Mouse (Mus musculus): Measurements from ENCODE around the gene Tut4.
A peak's percentile ranks its signal among the peaks of the same experiment; 100 is the strongest.

Gene Tut4

DNA sequence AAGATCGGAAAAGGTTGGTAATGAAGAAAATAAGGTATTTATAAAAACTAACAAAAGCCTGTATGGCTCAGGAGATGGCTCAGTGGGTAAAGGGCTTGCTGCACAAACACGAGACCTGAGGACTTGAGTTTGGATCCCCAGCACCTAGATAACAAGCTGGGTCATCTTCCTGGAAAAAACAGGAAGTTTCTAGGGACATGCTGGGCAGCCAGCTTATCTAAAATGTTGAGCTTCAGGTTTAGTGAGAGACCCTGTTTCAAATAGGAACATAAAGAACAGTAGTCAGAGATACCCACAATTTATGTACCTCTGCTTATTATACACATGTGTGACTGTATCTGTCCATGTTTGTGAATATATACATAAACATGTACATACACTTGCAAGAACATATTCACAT, 43.8 kb downstream of the Tut4 start:
- no peak for DNase-seq (ENCODE audit: low spot score)

GRCm38 (mm10) chr4:108539701-108540100, 80.5 kb downstream of the Tut4 start:
- DNase-seq (ENCODE audit: low spot score), result no peak

DNA sequence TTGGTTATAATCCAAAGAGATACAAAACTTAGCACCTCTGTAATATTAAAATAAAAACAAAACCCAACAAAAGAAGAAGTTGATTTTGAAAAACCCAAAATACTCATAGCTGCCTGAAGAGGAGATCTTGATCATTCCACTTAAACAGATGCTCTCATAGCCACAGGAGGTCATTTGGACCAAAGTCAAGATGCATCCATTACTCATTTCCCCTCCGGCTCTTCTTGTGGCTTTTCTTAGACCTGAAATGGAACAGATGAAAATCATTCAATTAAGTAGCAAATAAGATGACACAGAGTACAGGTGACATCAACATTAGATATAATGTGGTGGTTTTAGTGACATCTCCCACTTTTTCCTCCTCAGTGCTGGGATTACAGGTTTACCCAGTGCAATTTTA, 105.8 kb downstream of the Tut4 start:
- DNase-seq (ENCODE audit: low spot score), result no peak

- DNase-seq (ENCODE audit: low spot score), result no peak
Observed at GRCm38 (mm10) chr4:108572644-108573043, 113.4 kb downstream of the Tut4 start.

- DNase-seq (ENCODE audit: low spot score), result peak; percentile 97
Observed at GRCm38 (mm10) chr4:108578840-108579742, 119.9 kb downstream of the Tut4 start, which contains the start of the genes Prpf38a and Orc1. Prpf38a (minus strand) TSS chr4:108579336. Orc1 (plus strand) TSS chr4:108579423.

GRCm38 (mm10) chr4:108579743-108580411, 120.7 kb downstream of the Tut4 start:
- no peak for DNase-seq (ENCODE audit: low spot score)

DNA sequence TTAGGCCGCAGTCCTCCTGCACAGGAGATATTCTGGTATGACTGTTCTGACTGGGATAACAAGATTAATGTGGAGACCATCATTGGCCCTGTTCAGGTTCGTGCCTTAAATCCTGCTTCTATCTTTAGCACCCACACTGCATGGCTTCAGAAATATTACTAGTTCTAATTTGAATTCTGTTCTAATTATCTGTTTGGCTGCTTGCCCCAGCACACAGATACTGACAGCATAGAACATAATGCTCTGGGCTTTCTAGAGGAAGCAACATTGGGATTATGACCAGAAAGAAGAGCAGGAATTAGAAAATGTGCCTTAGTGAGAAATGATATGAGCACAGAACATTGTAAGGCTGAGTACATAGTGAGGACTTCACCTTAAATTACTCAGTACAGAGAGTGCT, 134.2 kb downstream of the Tut4 start:
- DNase-seq (ENCODE audit: low spot score), result peak; percentile 32

DNA sequence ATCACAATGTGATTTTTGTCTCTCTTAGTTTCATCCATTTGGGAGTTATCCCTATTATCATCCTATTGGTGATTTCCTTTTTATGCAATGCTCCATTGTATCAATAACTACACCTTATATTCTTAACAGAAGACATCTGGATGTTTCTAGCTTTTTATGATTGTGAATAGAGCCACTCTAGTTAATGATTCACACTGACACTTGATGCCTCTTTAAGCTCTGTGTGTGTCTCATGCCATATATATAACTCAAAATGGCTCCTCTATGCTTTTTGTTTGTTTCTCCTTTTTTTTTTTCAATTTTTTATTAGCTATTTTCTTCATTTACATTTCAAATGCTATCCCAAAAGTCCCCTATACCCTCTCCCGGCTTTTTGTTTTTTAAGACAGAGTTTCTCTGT, 136.6 kb downstream of the Tut4 start:
- no peak for DNase-seq (ENCODE audit: low spot score)

DNA sequence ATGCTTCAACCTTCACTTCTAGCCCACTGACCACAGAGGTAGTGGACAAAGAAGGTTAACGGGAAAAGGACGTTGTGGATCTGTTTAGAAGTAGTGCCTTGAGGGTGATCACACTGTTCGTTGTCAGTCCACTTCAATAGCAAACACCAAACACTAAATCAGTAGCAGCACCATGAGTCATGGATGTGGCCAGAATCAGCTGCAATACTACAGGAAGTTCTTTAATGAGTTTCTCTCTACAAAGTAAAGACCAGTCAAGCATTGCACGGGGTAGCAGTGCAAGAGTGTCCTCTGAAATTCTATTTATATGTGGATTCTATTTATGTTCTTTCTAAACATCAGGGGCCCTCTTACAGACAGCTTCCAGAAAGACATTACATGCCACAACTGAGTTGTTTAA, 139.1 kb downstream of the Tut4 start:
- DNase-seq (ENCODE audit: low spot score), result no peak

DNA sequence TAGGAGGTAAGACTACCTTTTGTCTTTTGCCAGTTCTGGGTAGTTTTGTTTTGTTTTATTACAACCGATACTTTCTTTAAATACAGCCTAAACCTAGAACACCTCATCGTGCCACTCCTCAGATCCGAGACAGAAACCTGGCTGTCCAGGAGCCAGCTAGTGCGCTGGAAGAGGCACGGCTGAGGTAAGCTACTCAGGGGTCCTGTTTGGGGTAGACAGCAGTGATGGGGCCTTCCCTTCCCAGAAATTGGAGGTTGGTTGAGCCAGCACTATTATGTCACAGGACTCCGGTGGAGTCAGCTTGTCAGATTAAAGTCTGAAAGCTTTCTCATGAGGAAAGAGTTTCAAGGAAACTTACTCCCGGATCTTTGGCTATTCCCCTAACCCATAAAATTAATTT, 142.6 kb downstream of the Tut4 start:
- no peak for DNase-seq (ENCODE audit: low spot score)

DNA sequence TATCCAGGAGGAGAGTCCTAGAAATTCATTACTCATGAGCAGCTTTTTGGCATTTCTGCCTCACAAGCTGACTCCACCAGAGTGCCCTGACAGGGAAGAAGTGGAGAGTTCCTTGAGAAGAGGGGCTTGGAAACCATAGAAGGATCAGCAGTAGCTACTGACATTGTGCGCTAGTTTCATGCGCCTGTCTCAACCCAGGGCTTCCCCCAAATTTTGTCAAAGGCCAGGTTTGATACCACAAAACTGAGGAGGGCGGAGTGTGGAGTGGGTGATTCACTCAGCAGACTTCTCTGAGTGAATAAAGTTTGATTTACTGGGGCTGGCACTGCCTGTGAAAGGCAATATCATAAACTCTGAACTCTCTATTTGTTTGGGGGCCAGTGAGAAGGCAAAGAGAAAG, 149.4 kb downstream of the Tut4 start:
- no peak for DNase-seq (ENCODE audit: low spot score)

Data from layer of hippocampus, adult 11-12 months (tissue).